Mouse (Mus musculus): ENCODE results near the gene Slc5a9. TPM values are rescaled to one million over a fixed set of nuclear protein-coding genes. Genes with fewer than 3 reads are reported as not detected.

Gene Slc5a9
- polyA plus RNA-seq, 1 experiment from 2014 or later = not detected

DNA sequence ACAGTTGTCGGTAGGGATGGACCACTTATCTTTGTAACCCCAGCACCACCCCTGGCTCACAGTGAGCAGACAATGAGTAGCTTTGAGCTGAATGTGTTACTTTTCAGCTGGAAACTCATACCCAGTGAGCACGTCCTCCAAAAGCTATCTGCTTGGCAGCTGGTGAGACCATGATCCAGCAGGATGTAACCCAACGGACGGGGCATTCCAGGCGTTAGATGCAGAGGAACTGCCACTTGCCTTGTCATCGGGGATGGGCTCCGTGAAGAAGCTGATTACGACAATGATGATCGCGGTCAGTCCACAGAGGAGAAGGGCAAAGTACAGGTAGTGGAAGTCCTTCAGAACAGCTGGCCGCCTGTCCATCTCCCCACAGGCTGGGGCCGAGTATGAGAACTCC is 19.2 kb downstream of the Slc5a9 start:
- H3K27me3 ChIP-seq (replicated peaks; ENCODE audit: control insufficient read depth, insufficient read depth, low read length) = no peaks in the 10 kb centered on the region
- 92% methylated on average over 12 of the region's 12 CpGs for WGBS

DNA sequence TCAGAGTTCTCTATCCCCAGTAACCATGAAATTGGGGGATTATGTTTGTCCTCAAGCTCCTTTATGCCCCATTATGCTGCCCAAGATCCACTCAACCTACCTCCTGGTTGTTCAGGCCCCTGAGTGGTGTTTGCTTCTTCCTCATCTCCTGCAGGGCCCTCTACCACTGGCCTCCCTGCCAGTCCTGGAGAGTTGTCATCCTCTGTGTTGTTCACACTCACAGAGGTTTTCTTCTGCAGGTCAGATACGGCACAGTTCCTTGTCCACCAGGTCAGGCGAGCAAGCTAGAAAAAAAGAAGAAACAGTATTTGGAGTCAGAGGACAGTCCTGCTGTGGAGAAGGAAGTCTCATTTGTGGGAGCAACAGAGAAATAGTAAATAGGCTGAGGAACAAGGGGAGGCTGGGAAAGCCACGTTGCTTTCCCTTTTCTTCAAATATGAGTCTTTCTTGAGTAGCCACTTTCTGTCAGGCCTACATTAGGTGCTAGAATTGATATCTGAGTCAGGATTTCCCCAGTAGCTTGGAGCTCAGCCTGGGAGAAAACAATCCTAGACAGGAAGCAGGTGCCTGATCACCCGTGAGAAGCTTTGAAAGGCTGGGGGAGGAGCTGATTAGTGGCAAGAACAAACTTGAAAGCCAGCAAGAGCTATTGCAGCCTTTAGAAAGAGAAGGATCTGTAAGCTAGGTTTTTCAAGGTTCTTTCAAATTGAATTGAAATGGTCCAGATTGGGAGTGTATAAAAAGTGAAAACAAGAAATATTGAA is 22.4 kb downstream of the Slc5a9 start:
- H3K9ac ChIP-seq (replicated peaks; ENCODE audit: low read depth, low read length) = no peak overlapping the region
- H3K27me3 ChIP-seq (replicated peaks; ENCODE audit: control insufficient read depth, insufficient read depth, low read length) = no peaks in the 10 kb centered on the region
- WGBS = 49% methylated on average over 4 of the region's 4 CpGs
- ATAC-seq = no peak
- no peaks in the 10 kb centered on the region for H3K4me1 ChIP-seq (replicated peaks; ENCODE audit: control insufficient read depth, insufficient read depth, low read length)
- no peaks in the 10 kb centered on the region for H3K36me3 ChIP-seq (ENCODE audit: control insufficient read depth, insufficient read depth)
- no peaks in the 10 kb centered on the region for H3K9me3 ChIP-seq (ENCODE audit: control insufficient read depth, low read length)
- H3K4me2 ChIP-seq (ENCODE audit: low read length) = no peak overlapping the region
- H3K4me3 ChIP-seq (replicated peaks; ENCODE audit: low read length) = no peak overlapping the region
- no peak overlapping the region for H3K27ac ChIP-seq (ENCODE audit: low read length)

More for the DNA sequence above, 19.2 kb downstream of the Slc5a9 start:
- no peak overlapping the region for H3K4me2 ChIP-seq (ENCODE audit: low read length)
- H3K36me3 ChIP-seq (ENCODE audit: control insufficient read depth, insufficient read depth) = no peaks in the 10 kb centered on the region
- no peak overlapping the region for H3K9ac ChIP-seq (replicated peaks; ENCODE audit: low read depth, low read length)
- ATAC-seq = no peak
- no peaks in the 10 kb centered on the region for H3K4me1 ChIP-seq (replicated peaks; ENCODE audit: control insufficient read depth, insufficient read depth, low read length)
- H3K4me3 ChIP-seq (replicated peaks; ENCODE audit: low read length) = no peak overlapping the region
- H3K9me3 ChIP-seq (ENCODE audit: control insufficient read depth, low read length) = no peaks in the 10 kb centered on the region
- H3K27ac ChIP-seq (ENCODE audit: low read length) = no peak overlapping the region

DNA sequence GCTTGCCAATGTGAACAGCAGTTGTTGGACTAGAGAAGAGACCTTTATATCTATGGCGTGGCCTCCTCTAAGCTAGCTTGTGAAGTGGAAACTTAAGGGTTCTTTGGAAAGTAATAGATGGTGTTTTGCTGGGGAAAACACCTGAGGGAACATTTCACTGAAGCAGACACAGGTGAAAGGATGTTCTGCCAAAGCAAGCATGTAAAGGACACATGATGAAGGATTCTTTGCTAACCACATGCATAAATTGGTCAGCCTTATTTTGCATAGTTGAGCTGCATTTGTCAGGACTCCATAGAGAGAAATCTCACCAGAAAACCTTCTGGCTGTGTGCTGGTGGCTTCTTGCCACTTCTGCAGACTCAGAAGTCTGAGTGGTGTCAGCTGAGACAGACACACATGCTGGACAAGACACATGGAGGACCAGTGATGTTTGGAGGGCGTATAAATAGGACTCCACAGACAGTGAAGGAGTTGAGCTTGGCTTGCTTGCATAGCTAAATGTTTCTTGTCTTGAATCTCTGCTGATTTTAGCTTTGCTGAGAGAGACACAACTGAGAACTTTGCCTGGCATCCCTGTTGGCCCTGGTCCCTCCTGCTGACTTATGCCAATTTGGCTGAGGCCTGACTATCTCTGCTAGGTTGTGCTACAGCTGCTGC is 34.8 kb downstream of the Slc5a9 start:
- H3K27ac ChIP-seq (ENCODE audit: low read length) = no peak overlapping the region
- no peak overlapping the region for H3K4me2 ChIP-seq (ENCODE audit: low read length)
- no peaks in the 10 kb centered on the region for H3K9me3 ChIP-seq (ENCODE audit: control insufficient read depth, low read length)
- 0 out of 2 replicates have a peak, but pooled peaks have one; percentile 32 for ATAC-seq
- no peaks in the 10 kb centered on the region for H3K27me3 ChIP-seq (replicated peaks; ENCODE audit: control insufficient read depth, insufficient read depth, low read length)
- H3K36me3 ChIP-seq (ENCODE audit: control insufficient read depth, insufficient read depth) = no peaks in the 10 kb centered on the region
- no peaks in the 10 kb centered on the region for H3K4me1 ChIP-seq (replicated peaks; ENCODE audit: control insufficient read depth, insufficient read depth, low read length)
- WGBS = 80% methylated on average over 2 of the region's 2 CpGs
- H3K9ac ChIP-seq (replicated peaks; ENCODE audit: low read depth, low read length) = no peak overlapping the region
- H3K4me3 ChIP-seq (replicated peaks; ENCODE audit: low read length) = no peak overlapping the region

DNA sequence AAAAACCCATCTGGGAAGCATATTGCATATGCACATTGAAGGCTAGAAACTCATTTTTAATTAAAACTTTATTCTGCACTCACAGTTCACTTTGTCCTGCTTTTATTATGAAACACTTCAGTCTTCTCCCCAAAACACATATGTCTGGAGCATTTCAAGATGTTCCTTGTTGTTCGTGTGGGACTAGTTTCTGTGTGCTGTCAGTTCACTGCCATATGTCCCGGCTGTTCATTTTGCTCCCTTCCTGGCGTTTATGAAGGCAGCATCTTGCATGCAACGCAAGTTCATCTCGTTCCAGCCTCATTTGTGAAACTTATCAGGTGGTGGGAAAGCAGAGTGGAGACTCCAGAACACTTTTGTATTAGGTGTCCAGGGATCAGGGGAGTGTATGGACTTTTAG is 36.0 kb downstream of the Slc5a9 start:
- no peaks in the 10 kb centered on the region for H3K9me3 ChIP-seq (ENCODE audit: control insufficient read depth, low read length)
- H3K4me3 ChIP-seq (replicated peaks; ENCODE audit: low read length) = no peak overlapping the region
- H3K36me3 ChIP-seq (ENCODE audit: control insufficient read depth, insufficient read depth) = no peaks in the 10 kb centered on the region
- no peak overlapping the region for H3K27ac ChIP-seq (ENCODE audit: low read length)
- no peaks in the 10 kb centered on the region for H3K27me3 ChIP-seq (replicated peaks; ENCODE audit: control insufficient read depth, insufficient read depth, low read length)
- peak; percentile 87 for ATAC-seq
- H3K9ac ChIP-seq (replicated peaks; ENCODE audit: low read depth, low read length) = no peak overlapping the region
- WGBS = 77% methylated on average over 5 of the region's 5 CpGs
- H3K4me1 ChIP-seq (replicated peaks; ENCODE audit: control insufficient read depth, insufficient read depth, low read length) = no peaks in the 10 kb centered on the region
- no peak overlapping the region for H3K4me2 ChIP-seq (ENCODE audit: low read length)

DNA sequence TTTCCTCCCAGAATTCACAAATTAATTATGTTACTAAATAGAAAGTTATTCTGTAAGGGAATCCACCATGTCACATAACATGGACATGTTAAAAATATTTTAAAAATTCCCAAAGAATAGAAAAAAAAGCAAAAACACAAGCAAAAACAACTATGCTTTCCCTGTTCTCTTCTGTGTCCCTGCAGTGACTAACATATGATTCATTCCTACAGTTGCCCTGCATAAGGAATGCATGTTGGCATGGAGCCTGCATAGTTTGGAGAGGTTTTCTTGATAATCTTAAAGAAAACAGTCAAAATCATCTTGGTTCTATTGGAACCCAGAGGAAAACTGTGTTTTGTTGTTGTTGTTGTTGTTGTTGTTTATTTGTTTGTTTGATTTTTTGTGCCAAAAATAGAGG is 50.1 kb downstream of the Slc5a9 start:
- ATAC-seq = no peak
- Histone ChIP-seq H3K27ac (ENCODE audit: low read length) (no peak overlapping the region), H3K27me3 (replicated peaks; ENCODE audit: control insufficient read depth, insufficient read depth, low read length) (no peaks in the 10 kb centered on the region), H3K36me3 (ENCODE audit: control insufficient read depth, insufficient read depth) (no peaks in the 10 kb centered on the region), H3K4me2 (ENCODE audit: low read length) (no peak overlapping the region), H3K4me3 (replicated peaks; ENCODE audit: low read length) (no peak overlapping the region), H3K9ac (replicated peaks; ENCODE audit: low read depth, low read length) (no peak overlapping the region), H3K9me3 (ENCODE audit: control insufficient read depth, low read length) (no peaks in the 10 kb centered on the region), H3K4me1 (replicated peaks; ENCODE audit: control insufficient read depth, insufficient read depth, low read length) (no peaks in the 10 kb centered on the region)

DNA sequence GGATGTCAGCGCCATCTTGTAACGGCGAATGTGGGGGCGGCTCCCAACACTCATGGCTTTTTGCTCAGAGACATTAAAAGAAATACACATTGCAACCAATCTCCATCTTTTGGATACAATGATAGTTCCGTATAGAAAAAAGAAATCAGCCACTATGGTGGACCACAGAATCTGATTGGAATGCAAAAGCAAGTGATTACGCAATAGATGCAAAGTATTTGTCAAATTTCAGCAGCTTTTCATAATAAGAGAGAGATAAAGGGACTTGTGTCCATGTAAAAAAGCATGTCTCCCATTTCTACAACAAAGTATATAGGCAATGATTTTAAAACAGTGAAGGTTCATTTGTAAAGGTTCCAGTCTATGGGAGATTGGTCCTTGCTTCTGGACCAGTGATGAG is 63.8 kb downstream of the Slc5a9 start:
- H3K4me1 ChIP-seq (replicated peaks; ENCODE audit: control insufficient read depth, insufficient read depth, low read length) = no peaks in the 10 kb centered on the region
- 98% methylated on average over 6 of the region's 6 CpGs for WGBS
- H3K36me3 ChIP-seq (ENCODE audit: control insufficient read depth, insufficient read depth) = no peaks in the 10 kb centered on the region
- no peaks in the 10 kb centered on the region for H3K9me3 ChIP-seq (ENCODE audit: control insufficient read depth, low read length)
- H3K4me2 ChIP-seq (ENCODE audit: low read length) = no peak overlapping the region
- ATAC-seq = no peak
- no peak overlapping the region for H3K9ac ChIP-seq (replicated peaks; ENCODE audit: low read depth, low read length)
- H3K4me3 ChIP-seq (replicated peaks; ENCODE audit: low read length) = no peak overlapping the region
- H3K27me3 ChIP-seq (replicated peaks; ENCODE audit: control insufficient read depth, insufficient read depth, low read length) = no peaks in the 10 kb centered on the region
- H3K27ac ChIP-seq (ENCODE audit: low read length) = no peak overlapping the region

Other genes with a start within 250 kb of the Slc5a9 start
- gene Spata6, start 182.9 kb downstream of the Slc5a9 start, polyA plus RNA-seq (2015; fragmentation: Nextera tagmentation; extraction: Ambion mirVana) = 7.5 and 10.8 TPM in 2 replicates
- gene Skint8, start 16.5 kb upstream of the Slc5a9 start, polyA plus RNA-seq (2015; fragmentation: Nextera tagmentation; extraction: Ambion mirVana) = not detected in 2 replicates
- not detected in 2 replicates for gene Skint7, start 70.0 kb upstream of the Slc5a9 start, polyA plus RNA-seq (2015; fragmentation: Nextera tagmentation; extraction: Ambion mirVana)
- not detected in 2 replicates for gene Skint1, start 103.4 kb upstream of the Slc5a9 start, polyA plus RNA-seq (2015; fragmentation: Nextera tagmentation; extraction: Ambion mirVana)
- not detected in 2 replicates for gene Skint4, start 169.1 kb upstream of the Slc5a9 start, polyA plus RNA-seq (2015; fragmentation: Nextera tagmentation; extraction: Ambion mirVana)

Data from forebrain, embryonic 16.5 days (tissue).